Comparison of ENCODE assay signal across 8 mouse cellular contexts in genomic region chr15:83464083-83464904, GRCm38 (mm10). TPM values are rescaled to one million over a fixed set of nuclear protein-coding genes. Genes with fewer than 3 reads are reported as not detected.
DNase-seq lines count a peak whose midpoint lies in the region; ATAC-seq lines count a peak whose summit lies in the region.

Gene Pacsin2 (minus strand): TSS chr15:83464606.

- WGBS in intestine, embryonic 14.5 days = under 1% methylated on average over 72 of the region's 88 CpGs

- intact Hi-C loops in left cerebral cortex, postnatal 14 days (cut with DNase I) = no loop called here

- no peaks in the 10 kb centered on the region for H3K27me3 ChIP-seq in intestine, embryonic 14.5 days (replicated peaks; ENCODE audit: control insufficient read depth, insufficient read depth, low read length)

- H3K9ac ChIP-seq in intestine, embryonic 14.5 days (ENCODE audit: low read length) = peak within 1 kb of the TSS; percentile 76

- H3K36me3 ChIP-seq in intestine, embryonic 14.5 days (ENCODE audit: control insufficient read depth, insufficient read depth, low read length) = no peaks in the 10 kb centered on the region

- peak within 1 kb of the TSS; percentile 67 for H3K27ac ChIP-seq in intestine, embryonic 14.5 days (ENCODE audit: low read depth)

- peak; percentile 96 for ATAC-seq in intestine, embryonic 14.5 days (replicated peaks; ENCODE audit: low FRiP score, low TSS enrichment, low read depth)

- no peaks in the 10 kb centered on the region for H3K9me3 ChIP-seq in intestine, embryonic 14.5 days (ENCODE audit: control insufficient read depth, low read length)

- peak within 1 kb of the TSS; percentile 89 for H3K4me2 ChIP-seq in intestine, embryonic 14.5 days (ENCODE audit: low read length)

- peak within 1 kb of the TSS; percentile 77 for H3K4me3 ChIP-seq in intestine, embryonic 14.5 days (ENCODE audit: low read depth, low read length)

- DNase-seq in adrenal gland, adult (ENCODE audit: inconsistent age in 2 of 2, low spot score in 1 of 2) = peak; percentile 99
- peak; percentile 99 for DNase-seq in embryo, embryonic 10.5 days (ENCODE audit: low spot score)
- DNase-seq in gastrocnemius, postnatal 25 days = peak; percentile 98
- DNase-seq in intestine, embryonic 14.5 days (ENCODE audit: low spot score) = peak; percentile 97
- peak; percentile 95 to 96 for DNase-seq in left cerebral cortex, postnatal 14 days (ENCODE audit: low spot score in 2 of 2)
- peak; percentile 97 for DNase-seq in mesoderm, embryonic 11.5 days (ENCODE audit: low read depth, low spot score)
- peak; percentile 94 to 96 for DNase-seq in right cerebral cortex, postnatal 36 days (ENCODE audit: low spot score in 2 of 2)
- DNase-seq in yolk sac, embryonic 10.5 days (ENCODE audit: low spot score) = peak; percentile 98

- H3K4me1 ChIP-seq in intestine, embryonic 14.5 days (replicated peaks; ENCODE audit: control insufficient read depth, insufficient read depth, low read length) = peaks cover 12% of the 10 kb centered on the region

RNA-seq across cellular contexts. Expression of gene Pacsin2, which starts in this region (rescaled TPM):
- total RNA-seq in gastrocnemius, postnatal 25 days (2021) = 10 to 100 TPM; 51.6 to 53.8 TPM
- 61.0 and 63.9 TPM in 2 replicates for polyA plus RNA-seq in intestine, embryonic 14.5 days (2014; fragmentation: Nextera tagmentation; extraction: Ambion mirVana)
- total RNA-seq in left cerebral cortex, postnatal 14 days (2021) = 10 to 100 TPM; 75.8 to 77.4 TPM

Comparison
In these comparisons a context has a peak if more than half of its experiments do, and no peak if none do; other contexts are left out.
1. Peak in every context shown above with its lines: DNase-seq, ATAC-seq, H3K4me3 ChIP-seq and H3K27ac ChIP-seq.